Mouse (Mus musculus) liver, adult 2 months (tissue): ENCODE results near the gene Smad3. TPM values are rescaled to one million over a fixed set of nuclear protein-coding genes. Genes with fewer than 3 reads are reported as not detected.

Experiments used
- DNase-seq: peaks from one replicate; pipeline ENCODE4 v3.0.0-alpha.2; 2011; ENCODE audit warnings: low read depth, low spot score; ENCODE audit errors: extremely low read depth
- H3K27ac ChIP-seq: fragments of 200-500 bp; replicated peaks from 2 replicates; pipeline ENCODE4 v1.5.1; 2012; ENCODE audit warnings: low read depth, mild to moderate bottlenecking, control low read depth, inconsistent platforms, low read length; ENCODE audit not compliant: insufficient read depth
- H3K27me3 ChIP-seq: fragments of 200-500 bp; 2 replicates; pipeline ENCODE4 v1.6.1; 2012; ENCODE audit warnings: mild to moderate bottlenecking, moderate library complexity, low read length, inconsistent platforms; ENCODE audit not compliant: control insufficient read depth, insufficient read depth
- H3K36me3 ChIP-seq: fragments of 200-500 bp; 2 replicates; pipeline ENCODE4 v1.6.1; 2012; ENCODE audit warnings: low read length, inconsistent platforms; ENCODE audit not compliant: control insufficient read depth, insufficient read depth
- H3K4me1 ChIP-seq: fragments of 200-500 bp; 2 replicates; pipeline ENCODE4 v1.6.1; 2011; ENCODE audit warnings: low read length; ENCODE audit not compliant: control insufficient read depth, insufficient read depth
- H3K4me3 ChIP-seq: fragments of 200-500 bp; 2 replicates; pipeline ENCODE4 v1.5.1; 2011; ENCODE audit warnings: low read depth, mild to moderate bottlenecking, control low read depth, low read length, moderate library complexity; ENCODE audit not compliant: insufficient read depth
- H3K79me2 ChIP-seq: fragments of 200-500 bp; 2 replicates; pipeline ENCODE4 v1.6.1; 2012; ENCODE audit warnings: inconsistent platforms, mild to moderate bottlenecking, low read length, moderate library complexity; ENCODE audit not compliant: control insufficient read depth, insufficient read depth
- H3K9ac ChIP-seq: fragments of 200-500 bp; 2 replicates; pipeline ENCODE4 v1.6.1; 2012; ENCODE audit warnings: low read depth, mild to moderate bottlenecking, control low read depth, inconsistent platforms, low read length
- CTCF ChIP-seq: fragments of 200-500 bp; IDR thresholded peaks from 2 replicates; pipeline ENCODE4 v1.5.1; 2011; ENCODE audit warnings: low read depth, low read length, control low read depth
- POLR2A ChIP-seq: fragments of 200-500 bp; IDR thresholded peaks from 2 replicates; pipeline ENCODE4 v1.6.1; 2011; ENCODE audit warnings: low read length, control low read depth; ENCODE audit not compliant: insufficient read depth; ENCODE audit errors: extremely low read depth
- WGBS: fragments of 180-500 bp; shearing (Covaris S2); methylation state at CpG from one replicate; pipeline ENCODE4 v1.1.7; 2018; 5-methylcytosine and 5-hydroxymethylcytosine counted together
- polyA plus RNA-seq: library from polyadenylated mRNA; depleted of rRNA; stranded (reverse); fragments of >200 nt; gene quantifications from 2 replicates; pipeline ENCODE4 v1.2.3, GENCODE M21; 2012
- total RNA-seq: library from RNA; depleted of rRNA; stranded (reverse); fragments of >200 nt; gene quantifications from 2 replicates; pipeline ENCODE4 v1.2.3, GENCODE M21; 2014

Smad3 gene
- total and polyA plus RNA-seq, 2 experiments: 5.7 to 8.9 TPM

DNA sequence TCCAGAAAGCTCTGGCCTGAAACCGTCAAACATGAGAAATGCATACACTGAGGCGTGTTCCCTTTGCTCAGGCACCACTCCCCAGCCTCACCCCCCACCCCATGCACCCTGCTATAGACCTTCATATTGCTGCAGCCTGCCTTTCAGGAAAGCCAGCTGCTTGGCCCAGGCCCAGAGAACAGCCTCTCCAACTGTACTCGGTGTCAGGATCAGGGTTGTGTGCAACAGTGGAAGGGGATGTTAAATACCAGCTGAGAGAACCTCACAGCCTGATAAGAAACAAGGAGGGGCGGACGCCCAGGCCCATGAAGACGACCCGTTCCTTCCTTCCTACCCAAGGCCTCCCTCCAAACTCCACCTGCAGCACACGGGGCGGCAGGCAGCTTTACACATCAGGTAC is 75.5 kb downstream of the Smad3 start:
- H3K27me3 ChIP-seq: no peaks in the 10 kb centered on the region
- no peak overlapping the region for H3K9ac ChIP-seq
- TF ChIP-seq POLR2A (no peak), CTCF (no peak)
- no peaks in the 10 kb centered on the region for H3K36me3 ChIP-seq
- whole genome bisulfite sequencing: 73% methylated on average over 9 of the region's 9 CpGs
- H3K79me2 ChIP-seq: peaks cover 23% of the 10 kb centered on the region; the same call in 1 of the 2 replicates
- DNase-seq: no peak
- H3K4me1 ChIP-seq: peaks cover 2% of the 10 kb centered on the region
- H3K4me3 ChIP-seq: no peak overlapping the region
- H3K27ac ChIP-seq: no peak overlapping the region

GRCm38 (mm10) chr9:63678076-63678475 is 79.7 kb downstream of the Smad3 start:
- WGBS: 86% methylated on average over 1 of the region's 1 CpGs

DNA sequence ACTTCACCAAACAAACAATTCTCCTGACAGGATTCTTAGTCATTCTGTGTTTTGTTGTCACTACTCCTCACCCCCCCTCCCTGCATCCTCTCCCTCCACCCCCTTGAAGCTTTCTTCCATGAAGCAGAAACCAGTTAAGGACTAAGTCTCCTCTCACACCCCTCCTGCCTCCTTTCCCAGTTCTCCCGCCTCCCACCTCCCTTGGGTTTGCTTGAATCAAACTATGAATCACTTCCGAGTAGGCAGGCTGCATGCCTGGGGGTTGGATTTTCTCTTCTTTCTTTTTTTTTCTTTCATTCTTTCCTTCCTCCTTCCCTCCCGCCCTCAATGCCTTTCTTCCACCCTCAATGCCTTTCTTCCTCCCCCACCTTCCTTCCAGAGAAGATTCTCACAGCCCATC is 80.2 kb downstream of the Smad3 start:
- Histone ChIP-seq H3K27me3 (no peaks in the 10 kb centered on the region), H3K36me3 (no peaks in the 10 kb centered on the region), H3K4me3 (no peak overlapping the region), H3K4me1 (peaks cover 5% of the 10 kb centered on the region), H3K27ac (no peak overlapping the region), H3K79me2 (peaks cover 13% of the 10 kb centered on the region; the same call in 1 of the 2 replicates), H3K9ac (no peak overlapping the region)
- 68% methylated on average over 3 of the region's 3 CpGs for WGBS
- DNase-seq: no peak
- TF ChIP-seq POLR2A (no peak), CTCF (no peak)

More at GRCm38 (mm10) chr9:63678076-63678475, 79.7 kb downstream of the Smad3 start:
- DNase-seq: no peak
- Histone ChIP-seq H3K36me3 (no peaks in the 10 kb centered on the region), H3K4me1 (peaks cover 5% of the 10 kb centered on the region), H3K27me3 (no peaks in the 10 kb centered on the region), H3K27ac (no peak overlapping the region), H3K9ac (no peak overlapping the region), H3K79me2 (peaks cover 13% of the 10 kb centered on the region; the same call in 1 of the 2 replicates), H3K4me3 (no peak overlapping the region)
- TF ChIP-seq POLR2A (no peak), CTCF (no peak)

GRCm38 (mm10) chr9:63674613-63675012 is 83.2 kb downstream of the Smad3 start:
- H3K4me1 ChIP-seq: peaks cover 5% of the 10 kb centered on the region
- peak; percentile 20 for DNase-seq
- TF ChIP-seq POLR2A: no peak
- TF ChIP-seq CTCF: no peak
- WGBS: 70% methylated on average over 10 of the region's 10 CpGs
- no peak overlapping the region for H3K9ac ChIP-seq
- H3K27ac ChIP-seq: no peak overlapping the region
- no peak overlapping the region for H3K4me3 ChIP-seq
- peaks cover 5% of the 10 kb centered on the region; the same call in 1 of the 2 replicates for H3K79me2 ChIP-seq
- no peaks in the 10 kb centered on the region for H3K27me3 ChIP-seq
- H3K36me3 ChIP-seq: no peaks in the 10 kb centered on the region

DNA sequence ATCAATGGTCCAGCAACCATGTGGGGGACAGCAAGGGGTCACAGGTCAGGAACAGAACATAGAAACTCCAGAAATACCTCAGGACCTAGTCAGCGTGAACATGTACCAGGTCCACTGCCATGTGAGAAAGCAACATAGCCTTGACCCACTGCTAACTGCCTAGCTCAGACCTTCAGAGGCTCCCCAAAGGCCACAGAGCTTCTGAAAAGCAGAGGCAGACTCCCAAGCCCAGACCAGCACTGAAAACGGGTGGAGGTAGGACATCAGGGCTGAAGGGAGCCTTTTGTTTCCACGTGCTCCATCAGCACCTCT is 84.3 kb downstream of the Smad3 start:
- Histone ChIP-seq H3K79me2 (peaks cover 3% of the 10 kb centered on the region; the same call in 1 of the 2 replicates), H3K36me3 (no peaks in the 10 kb centered on the region), H3K27ac (no peak overlapping the region), H3K4me3 (no peak overlapping the region), H3K4me1 (peaks cover 6% of the 10 kb centered on the region), H3K9ac (no peak overlapping the region), H3K27me3 (no peaks in the 10 kb centered on the region)
- no peak for DNase-seq
- 71% methylated on average over 3 of the region's 3 CpGs for WGBS
- TF ChIP-seq POLR2A (no peak), CTCF (no peak)

DNA sequence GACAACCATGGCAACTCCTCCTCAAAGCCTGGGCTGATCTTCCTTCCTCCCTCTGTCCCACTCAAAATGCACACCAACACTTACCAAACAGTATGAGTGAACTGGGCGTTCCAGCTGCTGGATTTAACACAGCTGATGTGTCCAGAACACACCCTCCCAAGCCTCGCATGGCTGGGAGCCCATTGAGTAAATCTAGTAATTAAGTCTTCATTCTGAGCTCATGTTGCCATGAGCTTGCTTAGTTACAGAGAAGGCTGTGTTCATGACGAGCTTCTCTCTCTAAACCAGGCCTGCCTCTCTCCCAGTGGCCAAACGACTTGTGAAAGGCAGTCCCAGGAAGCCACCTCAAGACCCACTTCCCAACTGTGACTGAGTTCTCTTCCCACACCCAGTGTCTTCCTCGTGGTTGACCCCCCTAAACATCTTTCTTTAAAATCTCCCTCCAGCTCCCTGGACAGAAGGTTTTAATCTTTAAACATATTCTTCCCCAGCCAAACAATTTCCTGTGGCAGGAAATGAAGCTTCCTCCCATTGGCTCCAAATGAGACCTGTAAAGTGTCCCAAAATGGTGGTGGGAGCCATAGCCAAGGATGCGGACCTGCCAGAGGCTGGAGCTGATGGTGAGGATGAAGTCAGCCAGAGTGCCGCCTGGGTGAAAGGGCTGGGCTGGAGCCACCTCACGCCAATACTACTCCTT is 84.8 kb downstream of the Smad3 start:
- Histone ChIP-seq H3K4me1 (peaks cover 4% of the 10 kb centered on the region; the same call in 1 of the 2 replicates), H3K27ac (no peak overlapping the region), H3K36me3 (no peaks in the 10 kb centered on the region), H3K79me2 (peaks cover 3% of the 10 kb centered on the region; the same call in 1 of the 2 replicates), H3K27me3 (no peaks in the 10 kb centered on the region), H3K9ac (no peak overlapping the region), H3K4me3 (no peak overlapping the region)
- no peak for DNase-seq
- TF ChIP-seq CTCF (no peak), POLR2A (no peak)
- 71% methylated on average over 8 of the region's 8 CpGs for WGBS
